In genomic region chr12:100001246-100001645, GRCm38 (mm10) we compare ENCODE assay signal across 17 mouse cellular contexts. TPM values are rescaled to one million over a fixed set of nuclear protein-coding genes. Genes with fewer than 3 reads are reported as not detected.
"Had no signal": no experiment of that assay in that cellular context is flagged by ENCODE, and none has a peak within 500 bp of the region (broad histone marks: within the 10 kb centered on the region; RNA-seq: fewer than 3 reads in every experiment).

No protein-coding gene starts in this region.

- H3K4me3 ChIP-seq: midbrain, embryonic 10.5 days; midbrain, embryonic 12.5 days; myocyte; neural tube, embryonic 13.5 days; neural tube, embryonic 15.5 days had no signal

- H3K27me3 ChIP-seq: midbrain, embryonic 12.5 days; neural tube, embryonic 13.5 days; neural tube, embryonic 15.5 days had no signal

- H3K9me3 ChIP-seq: midbrain, embryonic 10.5 days; midbrain, embryonic 12.5 days; neural tube, embryonic 13.5 days; neural tube, embryonic 15.5 days had no signal

- H3K27ac ChIP-seq: liver, embryonic 14.5 days; midbrain, embryonic 10.5 days; midbrain, embryonic 12.5 days; neural tube, embryonic 13.5 days; neural tube, embryonic 15.5 days had no signal

- H3K9ac ChIP-seq: liver, embryonic 14.5 days; midbrain, embryonic 12.5 days; neural tube, embryonic 13.5 days; neural tube, embryonic 15.5 days had no signal

- H3K4me1 ChIP-seq: midbrain, embryonic 10.5 days; neural tube, embryonic 15.5 days had no signal

- DNase-seq: midbrain, embryonic 14.5 days; retina, postnatal 1 day; right cerebral cortex, adult 18-20 months; right cerebral cortex, postnatal 25 days; right cerebral cortex, postnatal 4 days; spleen, adult 18-20 months; thymus, adult 18-20 months; thymus, postnatal 14 days; thymus, postnatal 36 days had no signal

- ATAC-seq: midbrain, embryonic 16.5 days had no signal

- H3K4me2 ChIP-seq: midbrain, embryonic 12.5 days; neural tube, embryonic 13.5 days; neural tube, embryonic 15.5 days had no signal

- H3K36me3 ChIP-seq: midbrain, embryonic 10.5 days; midbrain, embryonic 12.5 days; neural tube, embryonic 13.5 days; neural tube, embryonic 15.5 days had no signal

RNA-seq across cellular contexts. Expression of gene Kcnk13, which starts 36.9 kb away (rescaled TPM):
- total RNA-seq: megakaryocyte-erythroid progenitor cell, adult 5-6 weeks had no signal
